Mouse (Mus musculus): Measurements from ENCODE around the gene Nthl1.

DNA sequence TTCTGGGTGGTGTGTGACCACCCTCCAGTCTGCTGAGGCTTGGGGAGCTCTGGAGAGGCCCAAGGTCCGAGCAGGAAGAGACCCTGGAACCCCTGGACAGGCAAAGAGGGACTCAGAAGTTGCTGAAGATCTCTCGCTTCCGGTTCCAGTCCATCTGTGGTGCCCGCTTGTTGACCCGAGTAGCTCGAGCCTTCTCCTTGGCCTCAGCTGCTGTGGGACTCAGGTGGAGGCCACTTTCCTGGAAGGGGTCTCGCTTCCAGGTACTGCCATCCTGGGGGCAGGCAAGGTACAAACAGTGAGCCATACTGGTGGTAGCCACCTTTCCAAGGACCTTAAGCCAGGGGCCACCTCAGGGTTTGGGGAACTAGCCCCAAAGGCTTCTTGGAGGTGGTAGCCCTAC lies 7.6 kb downstream of the Nthl1 start:
- TF ChIP-seq POLR2A (IDR thresholded peaks at IDR 0.05; ENCODE audit: insufficient read length, low read depth) (no peak), USF1 (IDR thresholded peaks at IDR 0.05; ENCODE audit: low read depth) (no peak), POLR2AphosphoS2 (IDR thresholded peaks at IDR 0.05; ENCODE audit: insufficient read length, low read depth) (no peak), E2F4 (IDR thresholded peaks at IDR 0.05; ENCODE audit: insufficient read depth) (no peak), TCF12 (IDR thresholded peaks at IDR 0.05; ENCODE audit: insufficient read depth, poor library complexity, severe bottlenecking) (no peak), MYOD1 (IDR thresholded peaks at IDR 0.05; ENCODE audit: control insufficient read depth in 1 of 3, insufficient read length in 2 of 3, low read depth in 2 of 3) (no peak), MAX (IDR thresholded peaks at IDR 0.05; ENCODE audit: low read depth) (no peak), CEBPB (IDR thresholded peaks at IDR 0.05; ENCODE audit: insufficient read depth, poor library complexity, severe bottlenecking) (no peak)

Measured in myocyte (in vitro differentiated cells).